Mouse (Mus musculus): ENCODE results near the gene Tmem59. TPM values are rescaled to one million over a fixed set of nuclear protein-coding genes. Genes with fewer than 3 reads are reported as not detected.

Gene Tmem59
- total and polyA plus RNA-seq, 2 experiments from 2014 or later = 178 to 393 TPM

DNA sequence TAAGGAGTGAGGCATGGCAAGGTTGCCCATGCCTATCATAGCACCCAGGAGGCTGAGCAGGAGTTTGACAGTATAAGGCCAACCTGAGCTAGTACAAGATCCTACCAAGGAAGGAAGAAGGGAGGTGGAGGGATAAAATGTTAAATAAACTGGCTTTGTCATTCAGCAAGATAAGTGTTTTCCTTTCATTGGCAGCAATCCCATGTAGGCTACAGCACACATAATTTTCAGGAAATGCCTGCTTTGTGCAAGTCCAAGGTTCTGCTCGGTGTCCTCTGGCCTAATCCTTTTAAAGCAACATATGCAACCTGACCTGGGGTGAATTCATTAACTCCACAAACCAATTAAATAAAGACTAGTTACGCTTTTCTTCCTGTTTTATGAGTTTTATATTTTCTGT, 67.2 kb downstream of the Tmem59 start:
- no peak overlapping the region for H3K9ac ChIP-seq (replicated peaks; ENCODE audit: low read length)
- no peak overlapping the region for H3K4me2 ChIP-seq (ENCODE audit: low read depth, low read length)
- H3K27ac ChIP-seq = no peak overlapping the region
- H3K36me3 ChIP-seq (ENCODE audit: insufficient read depth, low read length) = peaks cover 5% of the 10 kb centered on the region
- H3K27me3 ChIP-seq (ENCODE audit: insufficient read depth, low read length) = no peaks in the 10 kb centered on the region
- no peak overlapping the region for H3K4me3 ChIP-seq (ENCODE audit: low read length)
- DNase-seq (ENCODE audit: low spot score) (no peak), ATAC-seq (no peak)
- TF ChIP-seq CTCF (IDR thresholded peaks at IDR 0.05; ENCODE audit: low read depth) = no peak
- no peaks in the 10 kb centered on the region for H3K9me3 ChIP-seq (ENCODE audit: low read length)
- 62% methylated on average over 2 of the region's 2 CpGs for WGBS
- H3K4me1 ChIP-seq (ENCODE audit: insufficient read depth, low read length) = peaks cover 5% of the 10 kb centered on the region; the same call in 1 of the 2 replicates

DNA sequence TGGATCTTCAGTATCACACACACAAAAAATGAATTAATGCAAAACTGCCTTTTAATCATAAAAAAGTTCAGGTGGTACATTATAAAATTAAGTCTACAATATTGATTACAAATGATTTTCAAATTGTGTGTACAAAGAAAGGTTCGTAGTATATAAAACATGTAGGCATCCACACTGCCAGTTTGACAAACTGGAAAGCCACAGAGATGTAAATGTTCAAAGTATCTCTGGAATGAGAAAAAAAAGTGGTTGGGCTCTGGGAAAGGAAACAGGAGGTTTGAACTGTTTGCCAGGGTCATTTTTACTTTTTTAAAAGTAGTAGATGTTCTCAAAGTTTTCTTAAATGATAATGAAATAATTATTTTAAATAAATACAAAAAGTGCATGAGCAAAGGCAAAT, 67.8 kb downstream of the Tmem59 start:
- Histone ChIP-seq H3K27me3 (ENCODE audit: insufficient read depth, low read length) (no peaks in the 10 kb centered on the region), H3K9ac (replicated peaks; ENCODE audit: low read length) (no peak overlapping the region), H3K36me3 (ENCODE audit: insufficient read depth, low read length) (no peaks in the 10 kb centered on the region), H3K9me3 (ENCODE audit: low read length) (no peaks in the 10 kb centered on the region), H3K4me2 (ENCODE audit: low read depth, low read length) (no peak overlapping the region), H3K4me3 (ENCODE audit: low read length) (no peak overlapping the region), H3K4me1 (ENCODE audit: insufficient read depth, low read length) (peaks cover 5% of the 10 kb centered on the region; the same call in 1 of the 2 replicates), H3K27ac (no peak overlapping the region)
- DNase-seq (ENCODE audit: low spot score) = no peak
- no peak for TF ChIP-seq CTCF (IDR thresholded peaks at IDR 0.05; ENCODE audit: low read depth)
- 87% methylated on average over 1 of the region's 1 CpGs for WGBS
- ATAC-seq = no peak

- H3K27ac ChIP-seq = no peak overlapping the region
- no peak overlapping the region for H3K9ac ChIP-seq (replicated peaks; ENCODE audit: low read length)
- ATAC-seq = no peak
- no peak for DNase-seq (ENCODE audit: low spot score)
- peaks cover 8% of the 10 kb centered on the region; the same call in 1 of the 2 replicates for H3K4me1 ChIP-seq (ENCODE audit: insufficient read depth, low read length)
- H3K27me3 ChIP-seq (ENCODE audit: insufficient read depth, low read length) = no peaks in the 10 kb centered on the region
- H3K9me3 ChIP-seq (ENCODE audit: low read length) = no peaks in the 10 kb centered on the region
- no peak overlapping the region for H3K4me2 ChIP-seq (ENCODE audit: low read depth, low read length)
- no peak for TF ChIP-seq CTCF (IDR thresholded peaks at IDR 0.05; ENCODE audit: low read depth)
- H3K4me3 ChIP-seq (ENCODE audit: low read length) = no peak overlapping the region
- H3K36me3 ChIP-seq (ENCODE audit: insufficient read depth, low read length) = no peaks in the 10 kb centered on the region
- WGBS = 82% methylated on average over 9 of the region's 9 CpGs
Measured at GRCm38 (mm10) chr4:107247110-107247509, 68.9 kb downstream of the Tmem59 start.

DNA sequence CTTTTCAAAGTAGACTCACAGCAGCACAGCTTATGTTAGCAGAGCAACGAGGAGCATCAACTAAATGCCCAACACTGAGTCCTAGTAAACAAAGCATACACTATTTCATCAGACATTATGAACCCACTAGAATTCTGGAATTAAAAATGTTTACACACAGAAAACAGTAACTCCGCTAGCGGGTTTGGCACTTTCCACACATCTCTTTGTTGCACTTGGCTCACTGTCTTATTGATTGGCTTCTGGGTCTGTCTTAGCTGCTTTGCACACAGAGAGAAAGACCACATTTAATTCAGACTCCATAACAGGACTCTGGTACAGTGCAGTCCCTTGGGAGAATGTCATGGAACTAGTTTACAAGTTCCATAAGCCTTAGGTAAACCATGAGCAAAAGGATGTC, 69.9 kb downstream of the Tmem59 start:
- no peaks in the 10 kb centered on the region for H3K36me3 ChIP-seq (ENCODE audit: insufficient read depth, low read length)
- H3K4me3 ChIP-seq (ENCODE audit: low read length) = no peak overlapping the region
- no peak for TF ChIP-seq CTCF (IDR thresholded peaks at IDR 0.05; ENCODE audit: low read depth)
- 62% methylated on average over 3 of the region's 3 CpGs for WGBS
- no peak overlapping the region for H3K9ac ChIP-seq (replicated peaks; ENCODE audit: low read length)
- DNase-seq (ENCODE audit: low spot score) = no peak
- no peak for ATAC-seq
- no peak overlapping the region for H3K27ac ChIP-seq
- no peaks in the 10 kb centered on the region for H3K9me3 ChIP-seq (ENCODE audit: low read length)
- no peaks in the 10 kb centered on the region for H3K27me3 ChIP-seq (ENCODE audit: insufficient read depth, low read length)
- no peak overlapping the region for H3K4me2 ChIP-seq (ENCODE audit: low read depth, low read length)
- peaks cover 13% of the 10 kb centered on the region; the same call in 1 of the 2 replicates for H3K4me1 ChIP-seq (ENCODE audit: insufficient read depth, low read length)

DNA sequence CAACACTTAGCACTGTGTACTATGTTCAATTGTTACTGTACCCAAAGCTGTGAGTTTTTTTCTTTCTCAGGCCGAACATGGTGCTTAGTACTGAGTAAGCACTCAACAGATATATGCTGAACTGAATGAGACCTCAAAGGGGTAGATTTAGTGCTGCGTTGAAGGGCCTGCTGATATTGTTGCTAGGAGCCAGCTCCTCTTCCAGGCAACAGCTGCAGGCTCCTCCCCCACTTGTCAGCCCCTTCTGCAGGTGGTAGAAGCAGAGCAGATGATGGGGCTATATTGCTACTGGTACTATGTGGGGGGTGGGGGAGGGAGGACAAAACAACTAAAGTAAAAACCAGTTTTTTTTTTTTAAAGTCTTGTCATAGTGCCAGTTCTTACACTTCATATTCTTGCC, 71.3 kb downstream of the Tmem59 start:
- 28% methylated on average over 2 of the region's 2 CpGs for WGBS
- Histone ChIP-seq H3K4me3 (ENCODE audit: low read length) (no peak overlapping the region), H3K27ac (no peak overlapping the region; the same call in 1 of the 2 replicates), H3K4me1 (ENCODE audit: insufficient read depth, low read length) (peaks cover 14% of the 10 kb centered on the region), H3K27me3 (ENCODE audit: insufficient read depth, low read length) (no peaks in the 10 kb centered on the region), H3K4me2 (ENCODE audit: low read depth, low read length) (no peak overlapping the region), H3K9ac (replicated peaks; ENCODE audit: low read length) (no peak overlapping the region), H3K9me3 (ENCODE audit: low read length) (no peaks in the 10 kb centered on the region), H3K36me3 (ENCODE audit: insufficient read depth, low read length) (no peaks in the 10 kb centered on the region)
- DNase-seq (ENCODE audit: low spot score) (no peak), ATAC-seq (no peak)
- TF ChIP-seq CTCF (IDR thresholded peaks at IDR 0.05; ENCODE audit: low read depth) = no peak

DNA sequence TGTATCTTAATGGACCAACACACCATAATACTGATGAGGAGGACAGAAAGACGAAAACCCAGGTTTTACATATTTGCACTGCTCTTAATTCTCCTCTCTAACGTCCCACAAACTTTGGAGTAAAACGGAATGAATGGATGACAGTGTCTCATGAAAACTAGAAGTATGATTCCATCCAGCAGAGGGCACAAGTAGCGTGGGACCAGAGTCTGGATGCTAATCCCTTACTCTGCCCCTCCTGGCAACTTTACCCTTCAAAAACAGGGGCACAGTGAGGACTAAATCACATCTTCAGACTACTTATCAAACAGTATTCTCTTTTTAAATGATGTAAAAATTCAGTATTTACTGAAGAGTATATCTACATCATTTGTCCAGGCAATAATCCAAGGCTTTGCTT, 72.3 kb downstream of the Tmem59 start:
- H3K36me3 ChIP-seq (ENCODE audit: insufficient read depth, low read length) = no peaks in the 10 kb centered on the region
- no peaks in the 10 kb centered on the region for H3K27me3 ChIP-seq (ENCODE audit: insufficient read depth, low read length)
- no peak overlapping the region for H3K4me2 ChIP-seq (ENCODE audit: low read depth, low read length)
- H3K9me3 ChIP-seq (ENCODE audit: low read length) = no peaks in the 10 kb centered on the region
- H3K4me1 ChIP-seq (ENCODE audit: insufficient read depth, low read length) = peaks cover 16% of the 10 kb centered on the region
- no peak overlapping the region for H3K27ac ChIP-seq
- peak; percentile 82 for TF ChIP-seq CTCF (IDR thresholded peaks at IDR 0.05; ENCODE audit: low read depth)
- 20% methylated on average over 4 of the region's 4 CpGs for WGBS
- peak; percentile 79 for DNase-seq (ENCODE audit: low spot score)
- no peak overlapping the region for H3K9ac ChIP-seq (replicated peaks; ENCODE audit: low read length)
- no peak overlapping the region for H3K4me3 ChIP-seq (ENCODE audit: low read length)
- ATAC-seq = no peak

Other genes with a start within 250 kb of the Tmem59 start
- gene Mrpl37, start 111.5 kb upstream of the Tmem59 start, total RNA-seq (2014; rRNA removed) = 59.2 TPM in 2 replicates
- 77.8 and 79.7 TPM in 2 replicates for gene Mrpl37, start 111.5 kb upstream of the Tmem59 start, polyA plus RNA-seq (2015; fragmentation: Nextera tagmentation; extraction: Ambion mirVana)
- gene Cyb5rl, start 111.4 kb upstream of the Tmem59 start, total RNA-seq (2014; rRNA removed) = 8.7 and 21.3 TPM in 2 replicates
- 4.1 and 4.6 TPM in 2 replicates for gene Cyb5rl, start 111.4 kb upstream of the Tmem59 start, polyA plus RNA-seq (2015; fragmentation: Nextera tagmentation; extraction: Ambion mirVana)
- gene Cdcp2, start 81.5 kb upstream of the Tmem59 start, total RNA-seq (2014; rRNA removed) = 0.68 TPM in 1 of 2 replicates, not detected in the other
- 0.13 TPM in 1 of 2 replicates, not detected in the other for gene Cdcp2, start 81.5 kb upstream of the Tmem59 start, polyA plus RNA-seq (2015; fragmentation: Nextera tagmentation; extraction: Ambion mirVana)
- gene Tceanc2, start 717 bp downstream of the Tmem59 start, total RNA-seq (2014; rRNA removed) = 5.4 and 8.0 TPM in 2 replicates
- gene Tceanc2, start 717 bp downstream of the Tmem59 start, polyA plus RNA-seq (2015; fragmentation: Nextera tagmentation; extraction: Ambion mirVana) = 17.3 and 23.4 TPM in 2 replicates
- not detected in 2 replicates for gene Ldlrad1, start 30.8 kb downstream of the Tmem59 start, total RNA-seq (2014; rRNA removed)
- not detected in 2 replicates for gene Ldlrad1, start 30.8 kb downstream of the Tmem59 start, polyA plus RNA-seq (2015; fragmentation: Nextera tagmentation; extraction: Ambion mirVana)
- gene Lrrc42, start 75.1 kb downstream of the Tmem59 start, total RNA-seq (2014; rRNA removed) = 6.6 and 18.2 TPM in 2 replicates
- 33.5 and 42.2 TPM in 2 replicates for gene Lrrc42, start 75.1 kb downstream of the Tmem59 start, polyA plus RNA-seq (2015; fragmentation: Nextera tagmentation; extraction: Ambion mirVana)
- gene Hspb11, start 75.2 kb downstream of the Tmem59 start, total RNA-seq (2014; rRNA removed) = 7.5 and 12.2 TPM in 2 replicates
- gene Hspb11, start 75.2 kb downstream of the Tmem59 start, polyA plus RNA-seq (2015; fragmentation: Nextera tagmentation; extraction: Ambion mirVana) = 36.4 and 38.8 TPM in 2 replicates
- not detected in 2 replicates for gene Dio1, start 128.8 kb downstream of the Tmem59 start, total RNA-seq (2014; rRNA removed)
- gene Dio1, start 128.8 kb downstream of the Tmem59 start, polyA plus RNA-seq (2015; fragmentation: Nextera tagmentation; extraction: Ambion mirVana) = not detected in 2 replicates
- 69.3 and 72.1 TPM in 2 replicates for gene Yipf1, start 136.0 kb downstream of the Tmem59 start, total RNA-seq (2014; rRNA removed)
- 69.1 and 69.4 TPM in 2 replicates for gene Yipf1, start 136.0 kb downstream of the Tmem59 start, polyA plus RNA-seq (2015; fragmentation: Nextera tagmentation; extraction: Ambion mirVana)
- gene Ndc1, start 189.4 kb downstream of the Tmem59 start, total RNA-seq (2014; rRNA removed) = 28.2 and 34.8 TPM in 2 replicates
- gene Ndc1, start 189.4 kb downstream of the Tmem59 start, polyA plus RNA-seq (2015; fragmentation: Nextera tagmentation; extraction: Ambion mirVana) = 17.5 and 19.4 TPM in 2 replicates

Data from hindbrain, postnatal 0 days (tissue).